Mouse (Mus musculus) midbrain, embryonic 11.5 days (tissue): ENCODE results near the gene Prnp. TPM values are rescaled to one million over a fixed set of nuclear protein-coding genes. Genes with fewer than 3 reads are reported as not detected.
A peak's percentile ranks its signal among the peaks of the same experiment; 100 is the strongest.

Source experiments
- ATAC-seq: fragments of 200-750 bp; cut with Nextera tagmentation; 2 replicates; pipeline ENCODE4 v1.8.0; 2017; ENCODE audit warnings: moderate TSS enrichment, moderate library complexity; ENCODE audit not compliant: low FRiP score
- DNase-seq: peaks from one replicate; pipeline ENCODE4 v3.0.0; 2015; ENCODE audit warnings: low spot score; ENCODE audit errors: missing footprints
- H3K27ac ChIP-seq: fragments of 300-500 bp; sonication (generic); 2 replicates; pipeline ENCODE4 v1.5.1; 2014; ENCODE audit warnings: low read depth, low read length
- H3K27me3 ChIP-seq: fragments of 300-500 bp; sonication (generic); 2 replicates; pipeline ENCODE4 v1.6.1; 2014; ENCODE audit warnings: mild to moderate bottlenecking, low read length, moderate library complexity, mixed read lengths; ENCODE audit not compliant: control insufficient read depth, insufficient read depth
- H3K36me3 ChIP-seq: fragments of 300-500 bp; sonication (generic); 2 replicates; pipeline ENCODE4 v1.6.1; 2014; ENCODE audit warnings: mild to moderate bottlenecking, low read length, moderate library complexity, mixed read lengths; ENCODE audit not compliant: control insufficient read depth, insufficient read depth
- H3K4me1 ChIP-seq: fragments of 300-500 bp; sonication (generic); 2 replicates; pipeline ENCODE4 v1.6.1; 2014; ENCODE audit warnings: low read length; ENCODE audit not compliant: control insufficient read depth, insufficient read depth
- H3K4me2 ChIP-seq: fragments of 300-500 bp; sonication (generic); 2 replicates; pipeline ENCODE4 v1.6.1; 2014; ENCODE audit warnings: mild to moderate bottlenecking, moderate library complexity
- H3K4me3 ChIP-seq: fragments of 300-500 bp; sonication (generic); 2 replicates; pipeline ENCODE4 v1.5.1; 2014; ENCODE audit warnings: low read depth, low read length
- H3K9ac ChIP-seq: fragments of 300-500 bp; sonication (generic); 2 replicates; pipeline ENCODE4 v1.6.1; 2014; ENCODE audit warnings: low read length
- H3K9me3 ChIP-seq: fragments of 300-500 bp; sonication (generic); 2 replicates; pipeline ENCODE4 v1.6.1; 2016; ENCODE audit warnings: low read length; ENCODE audit not compliant: control insufficient read depth
- WGBS: fragments of 180-500 bp; shearing (Covaris S2); extraction: QIAGEN DNeasy Blood & Tissue Kit; methylation state at CpG from one replicate; pipeline ENCODE4 v1.1.7; 2014; 5-methylcytosine and 5-hydroxymethylcytosine counted together
- polyA plus RNA-seq: library from polyadenylated mRNA; unstranded; fragments of >200 nt; fragmentation: Nextera tagmentation; extraction: Ambion mirVana; gene quantifications from 2 replicates; pipeline ENCODE4 v1.2.1, GENCODE M21; 2014

Prnp gene
- polyA plus RNA-seq, 1 experiment from 2014 or later = 27.2 TPM

GRCm38 (mm10) chr2:131881766-131882165, 28.0 kb upstream of the Prnp start:
- ATAC-seq = no peak
- H3K4me2 ChIP-seq = no peak overlapping the region
- H3K36me3 ChIP-seq = no peaks in the 10 kb centered on the region
- H3K9ac ChIP-seq = no peak overlapping the region
- H3K9me3 ChIP-seq = no peaks in the 10 kb centered on the region
- no peaks in the 10 kb centered on the region for H3K27me3 ChIP-seq
- no peak overlapping the region for H3K27ac ChIP-seq
- no peak overlapping the region for H3K4me3 ChIP-seq
- peaks cover 7% of the 10 kb centered on the region; the same call in 1 of the 2 replicates for H3K4me1 ChIP-seq
- DNase-seq = no peak
- WGBS = 66% methylated on average over 4 of the region's 4 CpGs

- no peaks in the 10 kb centered on the region for H3K27me3 ChIP-seq
- ATAC-seq (0 out of 2 replicates have a peak, but pooled peaks have one; percentile 33), DNase-seq (peak; percentile 2)
- no peaks in the 10 kb centered on the region for H3K36me3 ChIP-seq
- H3K4me2 ChIP-seq = no peak overlapping the region
- H3K9me3 ChIP-seq = no peaks in the 10 kb centered on the region
- no peak overlapping the region for H3K27ac ChIP-seq
- 55% methylated on average over 2 of the region's 2 CpGs for WGBS
- H3K9ac ChIP-seq = no peak overlapping the region
- H3K4me3 ChIP-seq = no peak overlapping the region
- peaks cover 7% of the 10 kb centered on the region; the same call in 1 of the 2 replicates for H3K4me1 ChIP-seq
Observed at GRCm38 (mm10) chr2:131883136-131883535, 26.6 kb upstream of the Prnp start.

GRCm38 (mm10) chr2:131886503-131887160, 23.1 kb upstream of the Prnp start:
- no peak overlapping the region for H3K4me2 ChIP-seq
- H3K4me1 ChIP-seq = peaks cover 7% of the 10 kb centered on the region; the same call in 1 of the 2 replicates
- no peaks in the 10 kb centered on the region; the same call in 1 of the 2 replicates for H3K27me3 ChIP-seq
- H3K9me3 ChIP-seq = no peaks in the 10 kb centered on the region
- ATAC-seq = no peak
- 88% methylated on average over 6 of the region's 6 CpGs for WGBS
- no peak overlapping the region for H3K27ac ChIP-seq
- no peak overlapping the region for H3K4me3 ChIP-seq
- no peak for DNase-seq
- H3K36me3 ChIP-seq = no peaks in the 10 kb centered on the region
- no peak overlapping the region for H3K9ac ChIP-seq

- Histone ChIP-seq H3K9ac (no peak overlapping the region), H3K4me3 (no peak overlapping the region), H3K9me3 (no peaks in the 10 kb centered on the region), H3K36me3 (no peaks in the 10 kb centered on the region), H3K27ac (no peak overlapping the region), H3K4me2 (no peak overlapping the region), H3K27me3 (no peaks in the 10 kb centered on the region; the same call in 1 of the 2 replicates), H3K4me1 (peaks cover 7% of the 10 kb centered on the region; the same call in 1 of the 2 replicates)
- WGBS = 88% methylated on average over 7 of the region's 7 CpGs
- DNase-seq = no peak
- no peak for ATAC-seq
Observed at GRCm38 (mm10) chr2:131888233-131888632, 21.5 kb upstream of the Prnp start.

- Histone ChIP-seq H3K27ac (no peak overlapping the region), H3K4me1 (peaks cover 5% of the 10 kb centered on the region; the same call in 1 of the 2 replicates), H3K4me2 (no peak overlapping the region), H3K4me3 (no peak overlapping the region), H3K9ac (peak overlapping the region; percentile 10; the same call in 1 of the 2 replicates), H3K27me3 (no peaks in the 10 kb centered on the region; the same call in 1 of the 2 replicates), H3K9me3 (no peaks in the 10 kb centered on the region), H3K36me3 (no peaks in the 10 kb centered on the region)
- 23% methylated on average over 5 of the region's 5 CpGs for WGBS
- ATAC-seq (no peak), DNase-seq (peak; percentile 85)
Observed at GRCm38 (mm10) chr2:131892534-131892933, 17.2 kb upstream of the Prnp start.

GRCm38 (mm10) chr2:131895106-131895505, 14.6 kb upstream of the Prnp start:
- WGBS = 77% methylated on average over 2 of the region's 2 CpGs

GRCm38 (mm10) chr2:131896011-131896410, 13.7 kb upstream of the Prnp start:
- H3K4me3 ChIP-seq = no peak overlapping the region
- H3K27ac ChIP-seq = no peak overlapping the region
- no peaks in the 10 kb centered on the region for H3K36me3 ChIP-seq
- H3K9ac ChIP-seq = no peak overlapping the region
- H3K9me3 ChIP-seq = no peaks in the 10 kb centered on the region
- ATAC-seq = no peak
- peak; percentile 64 for DNase-seq
- H3K27me3 ChIP-seq = no peaks in the 10 kb centered on the region; the same call in 1 of the 2 replicates
- H3K4me2 ChIP-seq = no peak overlapping the region
- WGBS = 93% methylated on average over 4 of the region's 4 CpGs
- H3K4me1 ChIP-seq = peaks cover 5% of the 10 kb centered on the region; the same call in 1 of the 2 replicates

More at GRCm38 (mm10) chr2:131895106-131895505, 14.6 kb upstream of the Prnp start:
- Histone ChIP-seq H3K4me1 (peaks cover 5% of the 10 kb centered on the region; the same call in 1 of the 2 replicates), H3K4me2 (no peak overlapping the region), H3K4me3 (no peak overlapping the region), H3K9me3 (no peaks in the 10 kb centered on the region), H3K36me3 (no peaks in the 10 kb centered on the region), H3K9ac (no peak overlapping the region), H3K27ac (no peak overlapping the region), H3K27me3 (no peaks in the 10 kb centered on the region; the same call in 1 of the 2 replicates)
- ATAC-seq = no peak
- DNase-seq = peak; percentile 66

GRCm38 (mm10) chr2:131897336-131898109, 12.2 kb upstream of the Prnp start:
- WGBS = 88% methylated on average over 12 of the region's 12 CpGs
- H3K36me3 ChIP-seq = no peaks in the 10 kb centered on the region
- no peak overlapping the region for H3K4me3 ChIP-seq
- ATAC-seq (no peak), DNase-seq (no peak)
- H3K9ac ChIP-seq = no peak overlapping the region
- H3K4me2 ChIP-seq = no peak overlapping the region
- no peaks in the 10 kb centered on the region for H3K27me3 ChIP-seq
- no peaks in the 10 kb centered on the region for H3K9me3 ChIP-seq
- H3K27ac ChIP-seq = no peak overlapping the region
- peaks cover 2% of the 10 kb centered on the region; the same call in 1 of the 2 replicates for H3K4me1 ChIP-seq

GRCm38 (mm10) chr2:131902423-131902822, 7.3 kb upstream of the Prnp start:
- H3K27me3 ChIP-seq = no peaks in the 10 kb centered on the region
- H3K36me3 ChIP-seq = no peaks in the 10 kb centered on the region
- H3K4me1 ChIP-seq = no peaks in the 10 kb centered on the region
- 38% methylated on average over 1 of the region's 3 CpGs for WGBS
- H3K4me3 ChIP-seq = no peak overlapping the region
- peak; percentile 59 for DNase-seq
- H3K9me3 ChIP-seq = no peaks in the 10 kb centered on the region
- no peak overlapping the region for H3K27ac ChIP-seq
- H3K4me2 ChIP-seq = no peak overlapping the region
- H3K9ac ChIP-seq = no peak overlapping the region
- ATAC-seq = no peak
